Mouse (Mus musculus) kidney, embryonic 15.5 days (tissue): ENCODE measurements around the gene Rab27a. TPM values are rescaled to one million over a fixed set of nuclear protein-coding genes. Genes with fewer than 3 reads are reported as not detected.

ENCODE experiments used
- ATAC-seq: fragments of 200-750 bp; cut with Nextera tagmentation; replicated peaks from 2 replicates; pipeline ENCODE4 v1.8.0; 2017; ENCODE audit warnings: moderate TSS enrichment; ENCODE audit not compliant: low FRiP score
- H3K27ac ChIP-seq: fragments of 300-500 bp; sonication (generic); 2 replicates; pipeline ENCODE4 v1.5.1; 2015; ENCODE audit warnings: mild to moderate bottlenecking, inconsistent platforms
- H3K27me3 ChIP-seq: fragments of 300-500 bp; sonication (generic); 2 replicates; pipeline ENCODE4 v1.6.1; 2015; ENCODE audit warnings: inconsistent platforms
- H3K36me3 ChIP-seq: fragments of 300-500 bp; sonication (generic); 2 replicates; pipeline ENCODE4 v1.6.1; 2015; ENCODE audit warnings: inconsistent platforms
- H3K4me1 ChIP-seq: fragments of 300-500 bp; sonication (generic); 2 replicates; pipeline ENCODE4 v1.6.1; 2015; ENCODE audit warnings: inconsistent platforms
- H3K4me2 ChIP-seq: fragments of 300-500 bp; sonication (generic); 2 replicates; pipeline ENCODE4 v1.6.1; 2015; ENCODE audit warnings: moderate library complexity, mild to moderate bottlenecking, inconsistent platforms
- H3K4me3 ChIP-seq: fragments of 300-500 bp; sonication (generic); replicated peaks from 2 replicates; pipeline ENCODE4 v1.5.1; 2015; ENCODE audit warnings: mild to moderate bottlenecking, inconsistent platforms
- H3K9ac ChIP-seq: fragments of 300-500 bp; sonication (generic); 2 replicates; pipeline ENCODE4 v1.6.1; 2015; ENCODE audit warnings: mild to moderate bottlenecking, inconsistent platforms
- H3K9me3 ChIP-seq: fragments of 300-500 bp; sonication (generic); replicated peaks from 2 replicates; pipeline ENCODE4 v1.6.1; 2016; ENCODE audit warnings: inconsistent platforms
- WGBS: fragments of 180-500 bp; shearing (Covaris S2); methylation state at CpG from one replicate; pipeline ENCODE4 v1.1.7; 2015; ENCODE audit warnings: mixed read lengths; 5-methylcytosine and 5-hydroxymethylcytosine counted together
- microRNA-seq: library from miRNA; unstranded; fragments of <30 nt; microRNA quantifications from one replicate; pipeline ENCODE4, GENCODE M21; 2016
- polyA plus RNA-seq: library from polyadenylated mRNA; unstranded; fragments of >200 nt; fragmentation: Nextera tagmentation; extraction: Ambion mirVana; gene quantifications from 2 replicates; pipeline ENCODE4 v1.2.1, GENCODE M21; 2015

The Rab27a gene
- polyA plus RNA-seq, 1 experiment from 2014 or later = 7.1 TPM

DNA sequence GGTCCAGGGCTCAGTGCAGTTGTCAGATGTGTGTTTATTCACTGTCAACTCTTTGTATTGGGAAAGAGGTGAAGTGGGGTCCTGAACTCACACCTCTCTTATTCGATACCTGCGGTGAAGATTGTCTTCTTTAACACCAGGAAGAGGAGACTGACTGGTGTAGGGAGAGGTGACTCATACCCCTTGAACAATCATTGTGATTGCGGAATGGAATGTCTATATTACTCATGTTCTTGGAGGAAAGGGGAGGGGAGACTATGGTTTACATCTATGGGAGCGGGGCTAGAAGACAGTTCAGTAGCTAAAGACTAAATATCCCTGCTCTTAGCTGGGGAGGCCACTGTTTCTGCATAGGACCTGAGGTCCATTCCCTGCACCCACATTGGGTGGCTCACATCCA, 85.9 kb downstream of the Rab27a start:
- 81% methylated on average over 4 of the region's 4 CpGs for WGBS
- no peak overlapping the region for H3K4me3 ChIP-seq
- no peak overlapping the region for H3K27ac ChIP-seq
- H3K4me2 ChIP-seq = no peak overlapping the region
- no peak overlapping the region for H3K9ac ChIP-seq
- H3K4me1 ChIP-seq = 0 out of 2 replicates have a peak, but pooled peaks cover 4% of the 10 kb centered on the region
- ATAC-seq = no peak
- no peaks in the 10 kb centered on the region for H3K9me3 ChIP-seq
- peaks cover 45% of the 10 kb centered on the region for H3K36me3 ChIP-seq
- H3K27me3 ChIP-seq = no peaks in the 10 kb centered on the region

DNA sequence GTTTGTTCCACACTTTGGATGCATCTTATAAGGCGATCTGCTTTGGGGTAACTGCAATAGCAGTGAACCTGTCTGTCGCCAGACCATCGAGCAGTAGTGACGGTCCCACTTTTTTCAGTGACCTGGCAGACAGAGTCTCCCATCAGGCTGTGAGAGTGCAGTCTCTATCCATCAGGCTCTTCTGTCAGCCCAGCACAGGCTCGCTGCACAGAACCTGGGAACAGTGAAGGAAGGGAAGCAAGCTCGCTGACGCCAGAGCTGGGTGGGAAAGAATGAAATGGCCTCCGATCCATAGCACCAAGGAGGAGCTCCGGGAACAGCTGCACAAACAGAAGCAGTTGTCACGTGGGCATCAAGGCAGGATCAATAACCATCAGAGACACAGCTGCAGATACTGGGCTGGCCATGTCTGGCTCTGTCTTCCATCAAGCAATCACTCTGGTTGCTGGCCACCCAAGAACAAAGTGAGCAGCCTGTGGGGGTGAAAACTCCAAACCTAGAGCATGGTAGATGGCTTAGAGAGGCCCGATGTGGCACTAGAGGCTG, 92.8 kb downstream of the Rab27a start:
- no peaks in the 10 kb centered on the region for H3K9me3 ChIP-seq
- H3K36me3 ChIP-seq = no peaks in the 10 kb centered on the region
- H3K4me1 ChIP-seq = no peaks in the 10 kb centered on the region
- no peaks in the 10 kb centered on the region for H3K27me3 ChIP-seq
- H3K4me2 ChIP-seq = no peak overlapping the region
- H3K9ac ChIP-seq = no peak overlapping the region
- ATAC-seq = no peak
- H3K27ac ChIP-seq = no peak overlapping the region
- H3K4me3 ChIP-seq = no peak overlapping the region
- WGBS = 50% methylated on average over 11 of the region's 11 CpGs

Small RNA genes within 50 kb of the gene (microRNA-seq; reads per million reads assigned to microRNA genes)
- gene Gm27353 = not detected

Other genes with a start within 250 kb of the Rab27a start
- gene Prtg, start 238.0 kb upstream of the Rab27a start, polyA plus RNA-seq = 2.1 and 2.6 TPM in 2 replicates
- 5.4 TPM in 2 replicates for gene Pygo1, start 119.2 kb upstream of the Rab27a start, polyA plus RNA-seq
- gene Dyx1c1, start 86.1 kb upstream of the Rab27a start, polyA plus RNA-seq = 1.9 and 2.8 TPM in 2 replicates
- not detected in 2 replicates for gene Gm44503, start 86.0 kb upstream of the Rab27a start, polyA plus RNA-seq
- gene Ccpg1os, start 59.5 kb upstream of the Rab27a start, polyA plus RNA-seq = 20.6 and 22.8 TPM in 2 replicates
- 34.7 and 36.6 TPM in 2 replicates for gene Ccpg1, start 59.4 kb upstream of the Rab27a start, polyA plus RNA-seq
- gene Pigb, start 4.5 kb upstream of the Rab27a start, polyA plus RNA-seq = 16.2 and 16.3 TPM in 2 replicates
- 0.13 TPM in 1 of 2 replicates, not detected in the other for gene Khdc3, start 57.0 kb downstream of the Rab27a start, polyA plus RNA-seq
- not detected in 2 replicates for gene Gm20509, start 57.6 kb downstream of the Rab27a start, polyA plus RNA-seq
- gene Rsl24d1, start 68.6 kb downstream of the Rab27a start, polyA plus RNA-seq = 119 and 126 TPM in 2 replicates